Mouse (Mus musculus): Measurements from ENCODE around the gene Xpc.

The Xpc gene

DNA sequence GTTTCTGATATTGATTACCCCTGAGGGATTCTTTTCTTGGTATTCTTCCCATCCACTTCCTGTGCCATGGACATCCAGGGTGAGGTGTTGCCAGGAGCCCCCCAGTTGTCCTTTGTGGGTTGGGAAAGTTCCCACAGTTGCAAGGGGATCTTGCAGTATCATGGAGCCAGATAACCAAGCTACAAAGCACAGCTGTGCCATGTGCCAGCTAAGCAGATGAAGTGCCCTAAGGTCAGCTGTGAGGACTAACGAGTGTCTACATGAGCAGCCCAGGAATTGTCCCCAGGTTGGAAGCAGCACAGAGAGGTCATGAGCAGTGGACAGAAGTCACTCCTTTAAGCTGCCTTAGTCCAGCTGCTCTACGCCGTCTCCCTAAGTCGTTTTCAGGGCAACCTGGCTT, 9.9 kb upstream of the Xpc start:
- DNase-seq (ENCODE audit: low read depth, low spot score), result no peak

DNA sequence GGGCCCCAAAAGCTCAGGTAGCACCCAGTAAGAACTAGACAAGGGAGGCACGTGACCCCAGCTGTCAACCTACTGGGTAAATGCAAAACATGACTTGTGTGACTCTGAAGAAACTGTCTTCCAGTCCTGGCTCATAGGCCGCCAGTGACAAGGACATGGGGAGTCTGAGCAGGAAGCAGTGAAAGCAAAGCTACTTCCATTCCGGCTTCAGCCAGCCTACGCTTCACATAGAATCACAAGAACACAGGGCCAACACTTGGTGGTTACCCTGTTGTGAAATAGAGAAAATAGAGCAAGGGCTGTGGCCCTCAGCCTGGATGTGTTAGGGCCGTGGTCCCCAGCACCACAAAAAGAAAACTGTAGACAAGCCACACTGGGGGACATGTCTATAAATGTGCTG, 7.1 kb upstream of the Xpc start:
- no peak for DNase-seq (ENCODE audit: low read depth, low spot score)

DNA sequence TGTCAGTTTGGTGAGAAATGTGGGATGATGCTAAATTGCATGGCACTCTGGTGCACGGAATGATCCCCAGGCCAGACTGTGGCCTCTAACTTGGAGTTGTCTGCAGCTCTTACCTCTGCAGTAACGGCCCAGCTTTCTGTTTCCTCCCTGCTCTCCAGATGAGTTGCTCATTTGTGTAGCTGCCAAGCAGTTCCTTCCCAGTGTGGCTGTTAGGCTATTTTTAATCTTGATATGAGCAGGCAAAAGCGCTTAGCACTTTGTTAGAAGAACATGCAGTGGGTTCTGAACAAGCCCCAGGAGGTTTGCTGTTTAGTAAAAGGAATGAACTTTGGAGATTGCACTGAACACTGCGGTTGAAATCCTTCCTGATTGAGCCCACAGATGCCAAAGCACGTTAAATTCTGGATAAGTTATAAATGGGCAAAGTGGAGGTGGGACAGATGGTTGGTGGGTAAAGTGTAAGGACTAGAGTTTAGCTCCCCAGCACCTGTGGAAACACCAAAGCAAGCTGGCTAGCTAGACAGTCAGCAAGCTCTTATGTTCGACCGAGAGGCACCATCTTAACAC, 2.8 kb upstream of the Xpc start:
- no peak for DNase-seq (ENCODE audit: low read depth, low spot score)

DNA sequence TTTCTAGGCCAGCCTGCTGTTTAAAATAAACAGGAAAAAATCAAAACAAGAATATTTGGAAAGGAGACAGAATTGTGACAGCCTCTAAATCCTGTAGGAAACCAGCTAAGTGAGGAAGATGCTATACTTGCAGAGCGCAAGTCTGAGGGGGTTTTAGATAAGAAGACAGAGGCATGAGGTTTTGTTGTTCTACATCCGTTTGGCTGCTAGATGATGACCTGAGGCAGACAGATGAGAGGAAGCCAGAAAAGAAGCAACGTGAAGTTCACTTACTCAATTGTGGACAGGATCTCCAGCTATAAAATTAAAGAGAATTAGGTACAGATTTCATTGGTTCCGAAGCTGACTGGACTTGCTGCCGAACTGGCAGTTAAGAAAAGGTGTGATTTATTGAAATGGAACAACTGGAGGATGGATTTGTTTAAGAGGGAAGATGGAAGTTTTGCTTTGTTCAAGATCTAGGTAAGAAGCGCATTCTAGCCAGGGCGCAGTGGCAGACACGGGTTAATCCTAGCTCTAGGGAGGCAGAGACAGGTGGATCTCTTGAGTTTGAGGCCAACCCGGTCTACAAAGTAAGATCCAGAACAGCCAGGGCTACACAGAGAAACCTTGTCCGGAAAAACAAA, 838 bp downstream of the Xpc start:
- DNase-seq (ENCODE audit: low read depth, low spot score), result peak; percentile 37

DNA sequence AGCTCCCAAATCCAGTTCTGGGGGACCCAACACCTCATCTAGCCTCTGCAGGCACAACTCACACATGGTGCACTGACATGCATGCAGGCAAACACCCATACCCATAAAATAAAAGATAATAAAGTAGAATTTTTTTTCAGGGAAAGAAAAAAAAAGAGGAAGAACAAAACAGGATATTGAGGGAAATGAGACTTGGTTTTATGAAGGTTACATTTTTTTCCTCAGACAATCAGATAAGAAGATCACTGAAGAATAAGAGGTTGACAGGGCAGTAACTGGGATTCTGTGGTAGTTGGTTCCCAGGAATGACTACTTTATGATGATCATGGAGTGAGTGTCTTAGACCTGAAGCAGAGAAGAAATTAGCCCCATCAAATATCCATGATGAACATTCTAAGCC, 1.6 kb downstream of the Xpc start:
- DNase-seq (ENCODE audit: low read depth, low spot score), result no peak

DNA sequence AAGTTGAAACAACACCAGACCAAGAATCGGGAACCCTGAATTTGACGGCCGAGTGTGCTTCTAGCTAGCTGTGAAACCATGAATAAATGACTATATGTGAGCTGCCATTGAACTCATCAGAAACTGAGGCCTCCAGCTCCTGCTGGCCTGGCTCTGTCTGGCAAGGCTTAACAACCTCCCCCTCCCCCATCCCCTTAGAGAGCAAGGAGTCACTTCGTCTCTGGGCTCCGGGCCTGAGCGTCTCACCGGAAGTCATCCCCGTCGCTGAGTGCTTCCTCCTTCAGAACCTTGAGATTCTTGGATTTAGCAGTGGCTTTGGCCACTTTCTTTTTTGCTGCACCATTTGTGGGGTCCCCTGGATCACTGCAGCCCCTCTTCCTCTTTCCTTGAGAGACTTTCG, 5.5 kb downstream of the Xpc start:
- DNase-seq (ENCODE audit: low read depth, low spot score), result peak; percentile 40

DNA sequence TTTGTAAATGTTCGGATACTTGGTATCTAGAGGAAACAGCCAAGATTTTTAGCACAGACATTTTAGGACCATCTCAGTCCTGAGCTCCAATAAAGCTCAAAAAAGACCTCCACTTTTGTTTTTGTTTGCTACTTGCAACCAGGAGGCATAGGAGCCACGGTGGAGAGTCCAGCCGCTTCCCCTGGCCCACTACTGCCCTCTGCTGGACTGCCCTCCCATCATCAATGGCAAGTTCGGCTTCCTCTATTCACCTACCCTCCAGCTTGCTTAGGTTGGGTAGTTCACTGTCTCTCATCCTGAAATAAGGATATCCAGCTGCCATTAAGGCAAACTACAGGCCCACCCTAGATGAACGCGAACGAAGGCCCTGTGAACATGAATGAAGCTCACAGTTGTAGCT, 6.4 kb downstream of the Xpc start:
- peak; percentile 85 for DNase-seq (ENCODE audit: low read depth, low spot score)

DNA sequence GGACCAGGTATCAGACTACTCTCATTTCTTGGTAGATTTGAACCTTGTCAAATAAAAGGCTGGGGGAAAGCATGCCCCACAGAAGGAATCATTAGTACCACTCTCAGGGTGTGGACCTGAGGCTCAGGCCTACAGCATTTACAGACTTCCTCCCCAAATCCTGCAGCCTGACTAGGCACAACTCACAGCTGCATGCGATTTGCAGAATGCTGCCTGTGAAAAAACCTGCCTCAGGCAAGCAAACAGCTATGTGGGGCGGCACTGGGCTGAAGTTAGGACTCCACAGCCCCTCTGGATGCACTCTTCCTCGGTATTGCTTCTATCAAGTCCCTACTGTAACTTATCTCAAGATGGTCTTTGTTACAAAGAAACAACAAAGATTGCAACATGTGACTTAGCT, 7.6 kb downstream of the Xpc start:
- DNase-seq (ENCODE audit: low read depth, low spot score), result no peak

DNA sequence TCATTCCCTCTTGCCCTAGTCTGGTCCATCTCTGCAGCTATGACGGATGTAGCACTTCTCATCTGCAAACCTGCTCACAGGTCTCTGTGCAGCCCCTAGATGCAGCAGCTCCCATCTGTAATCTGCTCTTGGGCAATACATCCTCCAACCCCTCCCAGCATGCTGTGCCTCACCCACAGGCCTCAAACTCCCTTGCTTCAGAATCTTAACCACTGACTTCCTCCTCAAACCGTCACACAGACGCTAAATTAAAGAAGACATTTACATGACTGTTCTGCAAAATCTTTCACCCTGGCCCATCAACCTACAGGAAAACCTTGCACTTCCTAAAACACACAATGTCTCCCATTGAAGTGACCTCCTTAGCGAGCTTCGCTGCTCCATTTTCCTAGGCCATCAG, 9.7 kb downstream of the Xpc start:
- DNase-seq (ENCODE audit: low read depth, low spot score), result peak; percentile 58

DNA sequence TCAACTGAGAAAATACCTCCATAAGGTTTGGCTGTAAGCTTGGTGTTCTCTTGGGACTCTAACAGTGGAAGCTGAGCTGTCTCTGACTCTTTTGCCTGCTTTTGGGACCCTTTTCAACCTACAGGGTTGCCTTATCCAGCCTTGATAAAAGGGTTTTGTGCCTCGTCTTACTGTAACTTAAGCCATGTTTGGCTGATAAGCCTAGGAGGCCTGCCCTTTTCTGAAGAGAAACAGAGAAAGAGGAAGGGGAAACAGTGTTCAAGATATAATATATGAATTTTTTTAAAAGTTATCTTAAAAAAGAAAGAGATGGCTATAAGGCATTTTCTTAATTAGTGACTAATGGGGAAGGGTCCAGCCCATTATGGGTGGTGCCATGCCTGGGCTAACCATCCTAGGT, 12.4 kb downstream of the Xpc start:
- DNase-seq (ENCODE audit: low read depth, low spot score), result no peak

DNA sequence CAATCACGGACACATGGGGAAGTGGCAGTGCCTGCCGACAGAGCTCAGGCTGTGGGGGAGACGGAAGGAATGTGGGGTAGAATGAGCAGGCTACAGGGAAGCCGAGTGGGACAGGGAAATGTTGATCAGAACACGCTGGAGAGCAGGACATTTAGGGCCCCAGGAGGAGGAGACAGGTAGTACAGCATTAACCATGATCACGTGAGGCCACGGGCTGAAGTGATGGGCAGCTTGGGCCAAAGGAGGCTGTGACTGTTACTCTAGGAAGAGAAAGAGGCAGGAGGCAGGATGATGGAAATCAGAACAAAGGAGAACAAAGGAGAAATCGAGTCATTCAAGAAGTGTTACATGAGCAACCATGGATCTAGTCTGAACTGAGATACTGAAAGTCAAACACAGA, 21.2 kb downstream of the Xpc start:
- DNase-seq (ENCODE audit: low read depth, low spot score), result no peak

DNA sequence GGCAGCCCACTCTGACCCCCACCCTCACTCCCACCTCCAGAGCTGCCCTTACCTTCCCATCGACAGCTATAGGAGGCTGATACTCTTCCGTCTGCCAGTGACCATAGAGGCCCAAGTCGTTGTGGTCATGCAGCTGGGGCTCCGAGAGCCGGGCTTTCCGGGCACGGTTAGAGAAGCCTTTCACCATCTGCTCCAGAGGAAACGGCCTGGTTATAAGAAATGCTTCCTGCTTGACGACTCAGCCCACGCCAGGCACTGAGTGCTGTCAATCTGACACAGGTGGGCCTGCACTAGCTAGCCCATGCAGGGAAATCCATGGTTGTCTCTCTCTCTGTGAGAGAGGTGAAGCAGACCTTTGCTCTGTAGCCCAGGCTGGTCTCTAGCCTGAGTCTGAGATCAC, 22.6 kb downstream of the Xpc start:
- DNase-seq (ENCODE audit: low read depth, low spot score), result no peak

DNA sequence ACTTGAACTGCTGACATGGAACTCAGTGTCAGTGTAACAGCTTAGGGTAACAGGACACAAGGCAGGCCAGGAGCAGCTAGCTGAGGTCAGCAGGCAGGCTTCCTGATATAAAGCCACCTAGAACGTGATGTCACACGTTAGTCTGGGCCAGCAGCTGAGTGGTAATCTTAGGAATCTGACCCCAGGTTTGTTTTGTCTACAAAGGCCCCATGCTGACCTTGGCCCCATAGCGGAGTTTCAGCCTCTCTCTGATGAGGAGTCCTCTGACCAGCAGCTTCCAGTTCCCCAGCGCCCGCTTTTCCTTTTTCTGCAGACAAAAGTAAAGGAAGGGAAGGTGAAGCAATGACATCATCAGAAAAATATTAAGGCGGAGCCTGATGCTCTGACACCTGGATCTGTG, 24.7 kb downstream of the Xpc start:
- no peak for DNase-seq (ENCODE audit: low read depth, low spot score)

DNA sequence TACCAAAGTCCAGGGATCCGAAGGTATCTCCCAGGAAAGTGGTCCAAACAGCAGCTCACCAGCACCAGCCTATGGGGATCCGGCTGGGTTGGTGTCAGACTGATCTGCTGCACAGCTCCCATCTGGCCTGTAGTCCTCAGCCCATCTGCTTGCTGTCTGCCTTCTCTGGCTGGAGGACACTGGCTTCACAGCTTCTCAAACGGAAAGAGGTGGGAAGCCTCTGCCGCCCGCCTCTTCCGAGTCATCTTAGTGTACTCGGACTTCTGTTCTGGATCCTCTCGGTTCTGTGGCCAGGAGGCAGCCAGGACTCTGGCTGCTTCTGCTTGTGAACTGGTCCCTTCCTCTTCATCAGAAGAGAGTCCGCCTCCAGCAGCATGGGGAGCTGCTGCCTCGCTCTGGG, 25.8 kb downstream of the Xpc start:
- no peak for DNase-seq (ENCODE audit: low read depth, low spot score)

DNA sequence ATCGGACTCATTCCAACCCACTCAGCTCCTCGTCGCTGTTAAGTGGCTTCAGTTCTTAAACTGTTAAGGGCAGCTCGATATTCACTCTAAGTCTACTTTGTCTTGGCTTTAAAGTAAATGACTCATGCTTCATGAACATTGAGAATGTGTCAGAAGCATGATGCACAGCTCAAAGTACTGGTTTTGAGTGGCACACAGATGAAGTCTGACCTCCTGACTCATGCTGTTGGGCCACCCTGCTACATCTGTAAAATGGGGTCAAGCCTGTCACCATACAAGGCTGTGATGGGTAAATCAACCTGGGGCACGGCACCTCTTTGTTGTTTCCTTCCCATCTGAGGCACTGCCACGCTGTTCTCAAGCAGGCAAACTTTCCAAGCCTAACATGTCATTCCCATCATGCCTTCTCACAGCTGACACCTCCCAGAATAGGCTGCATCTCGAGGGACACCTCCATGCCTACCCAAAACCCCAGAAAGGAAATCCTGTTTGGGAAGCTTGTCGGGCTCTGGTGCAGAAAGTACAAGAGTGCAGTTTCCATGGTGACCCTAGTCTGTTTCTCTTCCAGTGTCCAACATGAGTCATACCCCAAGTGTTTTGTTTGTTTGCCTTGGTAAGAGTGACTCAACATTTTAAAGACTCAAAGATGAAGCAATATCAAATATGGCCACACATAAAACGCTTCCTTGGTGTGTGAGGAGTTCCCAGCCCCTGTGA, 27.0 kb downstream of the Xpc start:
- peak; percentile 12 for DNase-seq (ENCODE audit: low read depth, low spot score)

DNA sequence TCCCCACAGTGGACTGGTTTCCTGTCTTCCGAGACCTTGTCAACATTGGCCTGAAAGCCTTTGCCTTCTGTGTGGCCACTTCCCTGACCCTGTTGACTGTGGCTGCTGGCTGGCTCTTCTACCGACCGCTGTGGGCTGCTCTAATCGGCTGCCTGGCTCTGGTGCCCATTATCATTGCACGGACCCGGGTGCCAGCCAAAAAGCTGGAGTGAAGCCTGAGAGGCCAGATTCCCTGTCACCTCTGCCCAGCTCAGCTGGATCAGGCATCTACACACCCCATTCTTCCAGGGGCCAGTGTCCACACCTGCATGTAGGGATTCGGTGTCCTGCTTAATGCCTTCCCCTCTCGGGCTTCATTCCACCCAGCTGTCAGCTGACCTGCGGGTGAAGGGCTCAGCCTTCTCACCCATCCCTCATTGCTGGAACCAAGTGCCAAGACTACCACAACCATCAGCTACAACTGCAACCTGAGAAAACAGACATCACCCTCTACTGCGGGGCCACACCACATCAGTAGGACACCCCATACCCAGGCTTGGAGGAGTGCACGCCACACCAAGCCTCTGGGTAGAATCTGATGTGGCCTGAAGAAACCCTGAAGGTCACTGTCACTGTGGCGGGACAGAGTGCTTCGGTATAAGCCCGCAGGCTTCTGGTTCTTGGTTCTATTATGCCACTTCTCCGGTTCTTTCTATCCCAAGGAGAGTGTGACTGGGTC, 28.8 kb downstream of the Xpc start:
- DNase-seq (ENCODE audit: low read depth, low spot score), result no peak

DNA sequence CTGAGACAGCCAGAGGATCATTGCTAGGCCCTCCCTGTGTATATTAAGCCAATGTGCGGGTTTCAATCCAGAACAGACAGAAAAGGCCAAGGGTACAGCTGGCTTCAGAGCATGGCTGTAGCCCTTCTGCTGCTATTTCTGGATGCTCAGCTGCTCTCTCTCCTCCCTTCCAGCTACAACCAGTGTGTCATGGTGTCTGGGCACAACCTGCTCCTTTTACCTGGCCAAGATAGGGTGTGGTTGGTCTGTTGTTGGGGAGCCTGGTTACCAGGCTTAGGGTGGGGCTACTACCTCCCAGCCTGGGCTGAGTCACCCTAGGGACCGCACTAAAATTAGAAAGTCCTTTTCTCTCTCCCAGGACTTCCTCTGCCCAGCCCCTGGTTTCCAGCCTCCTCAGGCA, 32.3 kb downstream of the Xpc start:
- no peak for DNase-seq (ENCODE audit: low read depth, low spot score)

DNA sequence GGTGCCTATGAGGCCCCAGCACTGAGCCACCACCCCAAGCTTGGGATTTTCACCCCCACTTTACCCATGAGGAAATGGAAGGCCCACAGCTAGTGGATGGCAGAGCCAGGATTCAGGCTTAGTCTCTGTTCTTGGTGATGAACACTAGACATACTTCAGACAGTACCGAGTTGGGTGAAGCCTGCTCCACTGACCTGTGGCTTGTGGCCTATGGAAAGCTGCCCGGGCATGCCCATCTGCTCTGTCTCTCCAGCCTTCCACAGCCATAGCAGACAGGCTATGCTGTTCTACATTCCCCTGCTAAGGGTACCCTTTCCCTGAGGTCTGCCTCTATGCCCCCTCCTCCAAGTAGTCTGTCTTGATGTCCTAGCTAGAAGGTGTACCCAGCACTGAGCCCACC, 39.1 kb downstream of the Xpc start:
- no peak for DNase-seq (ENCODE audit: low read depth, low spot score)

DNA sequence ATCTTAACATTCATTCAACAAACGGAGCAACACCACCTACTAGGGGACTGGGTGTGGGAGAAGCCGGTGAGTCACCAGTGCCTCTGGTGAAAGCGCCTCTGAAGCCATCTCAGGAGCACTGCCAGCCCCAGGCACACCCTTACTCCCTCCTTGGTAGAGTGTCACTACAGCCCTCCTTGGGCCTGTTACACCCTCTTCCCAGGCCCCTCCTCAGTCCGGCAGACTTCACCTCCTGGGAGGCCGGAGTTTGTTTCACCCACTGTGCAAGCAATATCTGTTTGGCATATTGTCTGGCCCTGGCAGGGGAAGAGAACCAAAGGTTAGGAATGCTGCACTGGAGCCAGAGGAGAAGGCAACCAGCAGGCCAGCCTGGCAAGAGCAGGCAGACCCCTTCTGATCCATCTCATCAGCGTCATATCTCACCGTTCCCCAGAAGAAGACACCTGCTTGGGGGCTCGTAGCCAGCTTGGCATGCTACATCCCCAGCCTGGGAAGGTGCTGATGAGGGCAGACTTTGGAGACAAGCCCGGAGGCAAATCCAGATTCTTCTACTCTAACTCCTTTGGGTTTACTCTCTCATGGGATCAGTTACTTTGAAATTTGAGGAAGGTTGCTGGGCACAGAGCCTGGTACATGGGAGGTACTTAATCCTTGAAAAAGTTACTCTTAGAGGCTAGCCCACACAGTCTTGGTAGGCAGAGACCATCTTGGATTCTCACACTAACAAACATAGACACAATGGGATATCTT, 41.1 kb downstream of the Xpc start:
- peak; percentile 11 for DNase-seq (ENCODE audit: low read depth, low spot score)

DNA sequence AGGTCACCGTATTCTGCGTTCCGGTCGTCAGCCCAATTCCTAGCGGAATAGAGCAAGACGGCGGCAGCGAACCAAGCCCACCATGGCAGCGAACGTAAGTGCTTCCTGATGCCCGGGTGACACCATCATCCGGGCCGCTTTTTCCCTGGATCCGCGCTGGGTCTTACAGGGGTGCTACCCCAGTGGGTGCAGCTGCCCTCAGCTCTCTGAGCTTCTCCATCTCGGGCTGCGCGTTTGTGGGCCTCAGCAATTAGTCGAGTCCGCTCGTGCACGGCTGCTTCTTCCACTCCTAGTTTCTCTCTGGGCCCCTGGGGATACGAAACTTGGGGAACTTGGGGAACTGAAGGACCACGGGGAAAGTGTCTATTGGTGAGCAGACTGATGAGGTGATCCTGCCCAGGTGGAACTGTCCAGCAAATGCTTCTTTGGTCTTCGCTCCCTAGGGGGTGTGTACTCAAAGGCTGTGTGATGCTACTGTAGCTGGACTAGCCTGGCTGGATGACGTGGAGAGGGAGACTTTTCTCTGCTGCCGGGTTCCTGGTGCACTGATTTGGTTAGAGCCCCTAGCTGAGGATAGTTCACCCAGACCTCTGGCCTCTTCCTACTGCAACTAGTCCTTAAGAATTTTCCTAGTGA, 41.8 kb downstream of the Xpc start:
- no peak for DNase-seq (ENCODE audit: low read depth, low spot score)
